Mouse (Mus musculus): Measurements from ENCODE around the gene Tsfm. TPM values are rescaled to one million over a fixed set of nuclear protein-coding genes. Genes with fewer than 3 reads are reported as not detected.

Gene Tsfm
- polyA plus RNA-seq, 1 experiment from 2014 or later, result 37.1 TPM

- ATAC-seq (ENCODE audit: low read depth), result no peak
Measured at GRCm38 (mm10) chr10:127059174-127059967, 28.7 kb upstream of the Tsfm start.

GRCm38 (mm10) chr10:127058708-127059107 is 28.1 kb upstream of the Tsfm start:
- WGBS (ENCODE audit: insufficient replicate concordance), result 10% methylated on average over 8 of the region's 8 CpGs
- Histone ChIP-seq H3K9me3 (replicated peaks; ENCODE audit: control insufficient read depth, low read length) (no peaks in the 10 kb centered on the region), H3K4me2 (ENCODE audit: low read depth, low read length) (0 out of 2 replicates have a peak overlapping the region, but pooled peaks have one; percentile 87), H3K4me1 (ENCODE audit: control insufficient read depth, low read depth, low read length) (peaks cover 13% of the 10 kb centered on the region), H3K9ac (ENCODE audit: low read depth, low read length) (no peak overlapping the region), H3K4me3 (ENCODE audit: low read depth, low read length) (no peak overlapping the region), H3K27ac (ENCODE audit: low read length) (no peak overlapping the region), H3K36me3 (ENCODE audit: control insufficient read depth, insufficient read depth) (no peaks in the 10 kb centered on the region), H3K27me3 (ENCODE audit: control insufficient read depth, insufficient read depth, low read depth, low read length) (peaks cover 56% of the 10 kb centered on the region)
- no peak for ATAC-seq (ENCODE audit: low read depth)

More at GRCm38 (mm10) chr10:127059174-127059967, 28.7 kb upstream of the Tsfm start:
- peak overlapping the region; percentile 46 for H3K9ac ChIP-seq (ENCODE audit: low read depth, low read length)
- H3K4me2 ChIP-seq (ENCODE audit: low read depth, low read length), result peak overlapping the region; percentile 87
- no peak overlapping the region for H3K27ac ChIP-seq (ENCODE audit: low read length)
- H3K9me3 ChIP-seq (replicated peaks; ENCODE audit: control insufficient read depth, low read length), result no peaks in the 10 kb centered on the region
- H3K4me1 ChIP-seq (ENCODE audit: control insufficient read depth, low read depth, low read length), result peaks cover 13% of the 10 kb centered on the region
- 2% methylated on average over 47 of the region's 92 CpGs for WGBS (ENCODE audit: insufficient replicate concordance)
- H3K4me3 ChIP-seq (ENCODE audit: low read depth, low read length), result peak overlapping the region; percentile 62
- H3K36me3 ChIP-seq (ENCODE audit: control insufficient read depth, insufficient read depth), result no peaks in the 10 kb centered on the region
- peaks cover 54% of the 10 kb centered on the region for H3K27me3 ChIP-seq (ENCODE audit: control insufficient read depth, insufficient read depth, low read depth, low read length)

- H3K36me3 ChIP-seq (ENCODE audit: control insufficient read depth, insufficient read depth), result no peaks in the 10 kb centered on the region
- WGBS (ENCODE audit: insufficient replicate concordance), result 0% methylated on average over 9 of the region's 9 CpGs
- H3K4me1 ChIP-seq (ENCODE audit: control insufficient read depth, low read depth, low read length), result peaks cover 13% of the 10 kb centered on the region
- H3K9me3 ChIP-seq (replicated peaks; ENCODE audit: control insufficient read depth, low read length), result no peaks in the 10 kb centered on the region
- ATAC-seq (ENCODE audit: low read depth), result no peak
- H3K27ac ChIP-seq (ENCODE audit: low read length), result no peak overlapping the region
- H3K9ac ChIP-seq (ENCODE audit: low read depth, low read length), result no peak overlapping the region
- no peak overlapping the region for H3K4me2 ChIP-seq (ENCODE audit: low read depth, low read length)
- H3K27me3 ChIP-seq (ENCODE audit: control insufficient read depth, insufficient read depth, low read depth, low read length), result peaks cover 59% of the 10 kb centered on the region
- H3K4me3 ChIP-seq (ENCODE audit: low read depth, low read length), result no peak overlapping the region
Measured at GRCm38 (mm10) chr10:127058161-127058560, 27.5 kb upstream of the Tsfm start.

GRCm38 (mm10) chr10:127056490-127056889 is 25.9 kb upstream of the Tsfm start:
- no peak for ATAC-seq (ENCODE audit: low read depth)
- H3K27ac ChIP-seq (ENCODE audit: low read length), result no peak overlapping the region
- H3K9ac ChIP-seq (ENCODE audit: low read depth, low read length), result no peak overlapping the region
- WGBS (ENCODE audit: insufficient replicate concordance), result 72% methylated on average over 20 of the region's 20 CpGs
- no peak overlapping the region for H3K4me2 ChIP-seq (ENCODE audit: low read depth, low read length)
- H3K36me3 ChIP-seq (ENCODE audit: control insufficient read depth, insufficient read depth), result no peaks in the 10 kb centered on the region
- H3K27me3 ChIP-seq (ENCODE audit: control insufficient read depth, insufficient read depth, low read depth, low read length), result peaks cover 58% of the 10 kb centered on the region
- peaks cover 10% of the 10 kb centered on the region for H3K4me1 ChIP-seq (ENCODE audit: control insufficient read depth, low read depth, low read length)
- H3K4me3 ChIP-seq (ENCODE audit: low read depth, low read length), result no peak overlapping the region
- H3K9me3 ChIP-seq (replicated peaks; ENCODE audit: control insufficient read depth, low read length), result no peaks in the 10 kb centered on the region

GRCm38 (mm10) chr10:127055406-127055805 is 24.8 kb upstream of the Tsfm start:
- WGBS (ENCODE audit: insufficient replicate concordance), result 36% methylated on average over 8 of the region's 8 CpGs
- peaks cover 10% of the 10 kb centered on the region for H3K4me1 ChIP-seq (ENCODE audit: control insufficient read depth, low read depth, low read length)
- no peaks in the 10 kb centered on the region for H3K36me3 ChIP-seq (ENCODE audit: control insufficient read depth, insufficient read depth)
- no peak for ATAC-seq (ENCODE audit: low read depth)
- no peak overlapping the region for H3K27ac ChIP-seq (ENCODE audit: low read length)
- H3K4me2 ChIP-seq (ENCODE audit: low read depth, low read length), result no peak overlapping the region
- no peaks in the 10 kb centered on the region for H3K9me3 ChIP-seq (replicated peaks; ENCODE audit: control insufficient read depth, low read length)
- H3K9ac ChIP-seq (ENCODE audit: low read depth, low read length), result no peak overlapping the region
- H3K4me3 ChIP-seq (ENCODE audit: low read depth, low read length), result no peak overlapping the region
- H3K27me3 ChIP-seq (ENCODE audit: control insufficient read depth, insufficient read depth, low read depth, low read length), result peaks cover 58% of the 10 kb centered on the region

- H3K27ac ChIP-seq (ENCODE audit: low read length), result no peak overlapping the region
- peaks cover 58% of the 10 kb centered on the region for H3K27me3 ChIP-seq (ENCODE audit: control insufficient read depth, insufficient read depth, low read depth, low read length)
- H3K4me1 ChIP-seq (ENCODE audit: control insufficient read depth, low read depth, low read length), result peaks cover 5% of the 10 kb centered on the region
- H3K4me3 ChIP-seq (ENCODE audit: low read depth, low read length), result no peak overlapping the region
- WGBS (ENCODE audit: insufficient replicate concordance), result 45% methylated on average over 4 of the region's 4 CpGs
- ATAC-seq (ENCODE audit: low read depth), result no peak
- H3K9me3 ChIP-seq (replicated peaks; ENCODE audit: control insufficient read depth, low read length), result no peaks in the 10 kb centered on the region
- no peaks in the 10 kb centered on the region for H3K36me3 ChIP-seq (ENCODE audit: control insufficient read depth, insufficient read depth)
- H3K4me2 ChIP-seq (ENCODE audit: low read depth, low read length), result no peak overlapping the region
- no peak overlapping the region for H3K9ac ChIP-seq (ENCODE audit: low read depth, low read length)
Measured at GRCm38 (mm10) chr10:127054646-127055045, 24.0 kb upstream of the Tsfm start.

GRCm38 (mm10) chr10:127050119-127050474 is 19.5 kb upstream of the Tsfm start:
- peaks cover 55% of the 10 kb centered on the region for H3K27me3 ChIP-seq (ENCODE audit: control insufficient read depth, insufficient read depth, low read depth, low read length)
- H3K9ac ChIP-seq (ENCODE audit: low read depth, low read length), result no peak overlapping the region
- no peak overlapping the region for H3K4me3 ChIP-seq (ENCODE audit: low read depth, low read length)
- H3K27ac ChIP-seq (ENCODE audit: low read length), result no peak overlapping the region
- 0 out of 2 replicates have a peak, but pooled peaks have one; percentile 3 for ATAC-seq (ENCODE audit: low read depth)
- no peaks in the 10 kb centered on the region for H3K36me3 ChIP-seq (ENCODE audit: control insufficient read depth, insufficient read depth)
- no peaks in the 10 kb centered on the region for H3K9me3 ChIP-seq (replicated peaks; ENCODE audit: control insufficient read depth, low read length)
- 10% methylated on average over 10 of the region's 10 CpGs for WGBS (ENCODE audit: insufficient replicate concordance)
- H3K4me1 ChIP-seq (ENCODE audit: control insufficient read depth, low read depth, low read length), result no peaks in the 10 kb centered on the region
- no peak overlapping the region for H3K4me2 ChIP-seq (ENCODE audit: low read depth, low read length)

- no peak overlapping the region for H3K4me3 ChIP-seq (ENCODE audit: low read depth, low read length)
- no peak overlapping the region for H3K27ac ChIP-seq (ENCODE audit: low read length)
- H3K4me1 ChIP-seq (ENCODE audit: control insufficient read depth, low read depth, low read length), result no peaks in the 10 kb centered on the region
- no peaks in the 10 kb centered on the region for H3K36me3 ChIP-seq (ENCODE audit: control insufficient read depth, insufficient read depth)
- no peaks in the 10 kb centered on the region for H3K9me3 ChIP-seq (replicated peaks; ENCODE audit: control insufficient read depth, low read length)
- WGBS (ENCODE audit: insufficient replicate concordance), result 2% methylated on average over 29 of the region's 29 CpGs
- no peak overlapping the region for H3K9ac ChIP-seq (ENCODE audit: low read depth, low read length)
- ATAC-seq (ENCODE audit: low read depth), result peak; percentile 37; the same call in 1 of the 2 replicates
- H3K4me2 ChIP-seq (ENCODE audit: low read depth, low read length), result peak overlapping the region; percentile 1; the same call in 1 of the 2 replicates
- H3K27me3 ChIP-seq (ENCODE audit: control insufficient read depth, insufficient read depth, low read depth, low read length), result peaks cover 55% of the 10 kb centered on the region
Measured at GRCm38 (mm10) chr10:127049395-127050118, 18.9 kb upstream of the Tsfm start.

All from liver, embryonic 16.5 days (tissue).